Mouse (Mus musculus): Measurements from ENCODE around the gene Selenof.
"Not testable (repeated sequence)": the region's sequence is repeated elsewhere in the genome, so short reads cannot be mapped to it uniquely, and the experiment has no call there.

Selenof gene

GRCm38 (mm10) chr3:144602413-144602812, 32.3 kb downstream of the Selenof start:
- ATAC-seq (ENCODE audit: low TSS enrichment): no peak

- ATAC-seq (ENCODE audit: low TSS enrichment): no peak
Observed at GRCm38 (mm10) chr3:144602819-144603218, 32.7 kb downstream of the Selenof start.

GRCm38 (mm10) chr3:144603558-144603957, 33.5 kb downstream of the Selenof start:
- no peak for ATAC-seq (ENCODE audit: low TSS enrichment)

- ATAC-seq (ENCODE audit: low TSS enrichment): peak; percentile 70
Observed at GRCm38 (mm10) chr3:144604205-144604604, 34.1 kb downstream of the Selenof start.

GRCm38 (mm10) chr3:144605811-144606210, 35.7 kb downstream of the Selenof start:
- ATAC-seq (ENCODE audit: low TSS enrichment): not testable (repeated sequence)

- ATAC-seq (ENCODE audit: low TSS enrichment): no peak
Observed at GRCm38 (mm10) chr3:144606449-144606848, 36.3 kb downstream of the Selenof start.

GRCm38 (mm10) chr3:144608090-144608489, 38.0 kb downstream of the Selenof start:
- no peak for ATAC-seq (ENCODE audit: low TSS enrichment)

GRCm38 (mm10) chr3:144610759-144611158, 40.7 kb downstream of the Selenof start:
- 0 out of 2 replicates have a peak, but pooled peaks have one; percentile 28 for ATAC-seq (ENCODE audit: low TSS enrichment)

GRCm38 (mm10) chr3:144611626-144612271, 41.6 kb downstream of the Selenof start:
- peak; percentile 56 for ATAC-seq (ENCODE audit: low TSS enrichment)

GRCm38 (mm10) chr3:144612382-144612781, 42.3 kb downstream of the Selenof start:
- no peak for ATAC-seq (ENCODE audit: low TSS enrichment)

- no peak for ATAC-seq (ENCODE audit: low TSS enrichment)
Observed at GRCm38 (mm10) chr3:144614277-144614676, 44.2 kb downstream of the Selenof start.

GRCm38 (mm10) chr3:144614698-144615097, 44.6 kb downstream of the Selenof start:
- ATAC-seq (ENCODE audit: low TSS enrichment): no peak

GRCm38 (mm10) chr3:144615459-144615858, 45.4 kb downstream of the Selenof start:
- ATAC-seq (ENCODE audit: low TSS enrichment): no peak

GRCm38 (mm10) chr3:144616654-144617425, 46.7 kb downstream of the Selenof start:
- peak; percentile 96 for ATAC-seq (ENCODE audit: low TSS enrichment)

- 0 out of 2 replicates have a peak, but pooled peaks have one; percentile 45 for ATAC-seq (ENCODE audit: low TSS enrichment)
Observed at GRCm38 (mm10) chr3:144617633-144618180, 47.6 kb downstream of the Selenof start.

- ATAC-seq (ENCODE audit: low TSS enrichment): peak; percentile 70
Observed at GRCm38 (mm10) chr3:144622930-144623612, 53.0 kb downstream of the Selenof start.

GRCm38 (mm10) chr3:144625691-144626090, 55.6 kb downstream of the Selenof start:
- ATAC-seq (ENCODE audit: low TSS enrichment): no peak

GRCm38 (mm10) chr3:144628005-144628914, 58.2 kb downstream of the Selenof start:
- no peak for ATAC-seq (ENCODE audit: low TSS enrichment)

GRCm38 (mm10) chr3:144628915-144629230, 58.8 kb downstream of the Selenof start:
- ATAC-seq (ENCODE audit: low TSS enrichment): no peak

GRCm38 (mm10) chr3:144635236-144635635, 65.1 kb downstream of the Selenof start:
- no peak for ATAC-seq (ENCODE audit: low TSS enrichment)

GRCm38 (mm10) chr3:144638110-144638509, 68.0 kb downstream of the Selenof start:
- ATAC-seq (ENCODE audit: low TSS enrichment): no peak

All from frontal cortex, adult (tissue).